Mouse (Mus musculus): ENCODE measurements around the gene Uck2. TPM values are rescaled to one million over a fixed set of nuclear protein-coding genes. Genes with fewer than 3 reads are reported as not detected.

Uck2 gene
- polyA plus RNA-seq, 1 experiment from 2014 or later = 52.5 TPM

- H3K4me2 ChIP-seq = peak overlapping the region; percentile 58; the same call in 1 of the 2 replicates
- ATAC-seq (ENCODE audit: low FRiP score, low read depth) = peak; percentile 9; the same call in 1 of the 2 replicates
- WGBS = 35% methylated on average over 14 of the region's 14 CpGs
Measured at GRCm38 (mm10) chr1:167269350-167269811, 15.7 kb downstream of the Uck2 start.

GRCm38 (mm10) chr1:167268360-167269063 is 16.6 kb downstream of the Uck2 start:
- H3K9me3 ChIP-seq = no peaks in the 10 kb centered on the region
- no peak overlapping the region for H3K9ac ChIP-seq
- H3K4me2 ChIP-seq = no peak overlapping the region
- H3K4me1 ChIP-seq (replicated peaks) = peaks cover 37% of the 10 kb centered on the region
- ATAC-seq (ENCODE audit: low FRiP score, low read depth) = no peak
- no peaks in the 10 kb centered on the region for H3K36me3 ChIP-seq
- no peak overlapping the region for H3K4me3 ChIP-seq
- H3K27me3 ChIP-seq = no peaks in the 10 kb centered on the region
- no peak overlapping the region for H3K27ac ChIP-seq (replicated peaks)
- 93% methylated on average over 9 of the region's 9 CpGs for WGBS

More at GRCm38 (mm10) chr1:167269350-167269811, 15.7 kb downstream of the Uck2 start:
- no peak overlapping the region for H3K4me3 ChIP-seq
- H3K9me3 ChIP-seq = no peaks in the 10 kb centered on the region
- H3K27ac ChIP-seq (replicated peaks) = 0 out of 2 replicates have a peak overlapping the region, but pooled peaks have one; percentile 72
- H3K9ac ChIP-seq = no peak overlapping the region
- peaks cover 45% of the 10 kb centered on the region for H3K4me1 ChIP-seq (replicated peaks)
- H3K27me3 ChIP-seq = no peaks in the 10 kb centered on the region
- H3K36me3 ChIP-seq = no peaks in the 10 kb centered on the region

GRCm38 (mm10) chr1:167266720-167267119 is 18.4 kb downstream of the Uck2 start:
- H3K4me1 ChIP-seq (replicated peaks) = peaks cover 29% of the 10 kb centered on the region
- no peak overlapping the region for H3K9ac ChIP-seq
- WGBS = 91% methylated on average over 3 of the region's 3 CpGs

GRCm38 (mm10) chr1:167265366-167265765 is 19.8 kb downstream of the Uck2 start:
- no peak for ATAC-seq (ENCODE audit: low FRiP score, low read depth)
- Histone ChIP-seq H3K9ac (no peak overlapping the region), H3K4me2 (no peak overlapping the region), H3K27me3 (no peaks in the 10 kb centered on the region), H3K27ac (replicated peaks) (no peak overlapping the region), H3K4me1 (replicated peaks) (peaks cover 15% of the 10 kb centered on the region), H3K4me3 (no peak overlapping the region), H3K36me3 (no peaks in the 10 kb centered on the region), H3K9me3 (no peaks in the 10 kb centered on the region)
- 90% methylated on average over 4 of the region's 4 CpGs for WGBS

More at GRCm38 (mm10) chr1:167266720-167267119, 18.4 kb downstream of the Uck2 start:
- no peak overlapping the region for H3K4me3 ChIP-seq
- no peak for ATAC-seq (ENCODE audit: low FRiP score, low read depth)
- no peaks in the 10 kb centered on the region for H3K27me3 ChIP-seq
- H3K4me2 ChIP-seq = no peak overlapping the region
- H3K9me3 ChIP-seq = no peaks in the 10 kb centered on the region
- no peak overlapping the region for H3K27ac ChIP-seq (replicated peaks)
- H3K36me3 ChIP-seq = no peaks in the 10 kb centered on the region

- Histone ChIP-seq H3K4me2 (no peak overlapping the region), H3K27ac (replicated peaks) (no peak overlapping the region), H3K9me3 (no peaks in the 10 kb centered on the region)
Measured at GRCm38 (mm10) chr1:167262489-167263041, 22.6 kb downstream of the Uck2 start.

GRCm38 (mm10) chr1:167261750-167262149 is 23.4 kb downstream of the Uck2 start:
- ATAC-seq (ENCODE audit: low FRiP score, low read depth) = no peak
- Histone ChIP-seq H3K9ac (no peak overlapping the region), H3K4me2 (no peak overlapping the region), H3K36me3 (no peaks in the 10 kb centered on the region), H3K4me3 (no peak overlapping the region), H3K27me3 (no peaks in the 10 kb centered on the region), H3K9me3 (no peaks in the 10 kb centered on the region), H3K4me1 (replicated peaks) (peaks cover 5% of the 10 kb centered on the region; the same call in 1 of the 2 replicates), H3K27ac (replicated peaks) (no peak overlapping the region)
- 94% methylated on average over 11 of the region's 11 CpGs for WGBS

More at GRCm38 (mm10) chr1:167262489-167263041, 22.6 kb downstream of the Uck2 start:
- H3K9ac ChIP-seq = no peak overlapping the region
- 70% methylated on average over 10 of the region's 10 CpGs for WGBS
- H3K4me1 ChIP-seq (replicated peaks) = no peaks in the 10 kb centered on the region; the same call in 1 of the 2 replicates
- ATAC-seq (ENCODE audit: low FRiP score, low read depth) = no peak
- no peak overlapping the region for H3K4me3 ChIP-seq
- H3K36me3 ChIP-seq = no peaks in the 10 kb centered on the region
- no peaks in the 10 kb centered on the region for H3K27me3 ChIP-seq

- Histone ChIP-seq H3K27me3 (no peaks in the 10 kb centered on the region), H3K4me3 (no peak overlapping the region), H3K36me3 (no peaks in the 10 kb centered on the region), H3K9ac (no peak overlapping the region), H3K4me2 (no peak overlapping the region), H3K9me3 (no peaks in the 10 kb centered on the region), H3K4me1 (replicated peaks) (peaks cover 6% of the 10 kb centered on the region; the same call in 1 of the 2 replicates), H3K27ac (replicated peaks) (no peak overlapping the region)
- ATAC-seq (ENCODE audit: low FRiP score, low read depth) = no peak
- WGBS = 60% methylated on average over 10 of the region's 10 CpGs
Measured at GRCm38 (mm10) chr1:167259702-167260101, 25.4 kb downstream of the Uck2 start.

- Histone ChIP-seq H3K4me1 (replicated peaks) (peaks cover 9% of the 10 kb centered on the region; the same call in 1 of the 2 replicates), H3K27me3 (no peaks in the 10 kb centered on the region), H3K36me3 (no peaks in the 10 kb centered on the region), H3K27ac (replicated peaks) (no peak overlapping the region), H3K4me2 (no peak overlapping the region), H3K9me3 (no peaks in the 10 kb centered on the region), H3K4me3 (no peak overlapping the region), H3K9ac (no peak overlapping the region)
- WGBS = 53% methylated on average over 15 of the region's 15 CpGs
- no peak for ATAC-seq (ENCODE audit: low FRiP score, low read depth)
Measured at GRCm38 (mm10) chr1:167256724-167257302, 28.3 kb downstream of the Uck2 start.

GRCm38 (mm10) chr1:167253579-167253978 is 31.5 kb downstream of the Uck2 start:
- WGBS = 93% methylated on average over 12 of the region's 12 CpGs

GRCm38 (mm10) chr1:167249881-167250280 is 35.2 kb downstream of the Uck2 start:
- no peaks in the 10 kb centered on the region for H3K36me3 ChIP-seq
- ATAC-seq (ENCODE audit: low FRiP score, low read depth) = no peak
- H3K9me3 ChIP-seq = no peaks in the 10 kb centered on the region
- H3K9ac ChIP-seq = no peak overlapping the region
- no peak overlapping the region for H3K4me2 ChIP-seq
- peaks cover 26% of the 10 kb centered on the region for H3K4me1 ChIP-seq (replicated peaks)
- no peak overlapping the region for H3K4me3 ChIP-seq
- H3K27ac ChIP-seq (replicated peaks) = no peak overlapping the region
- WGBS = 93% methylated on average over 8 of the region's 8 CpGs
- H3K27me3 ChIP-seq = no peaks in the 10 kb centered on the region

More at GRCm38 (mm10) chr1:167253579-167253978, 31.5 kb downstream of the Uck2 start:
- H3K9ac ChIP-seq = no peak overlapping the region
- no peak for ATAC-seq (ENCODE audit: low FRiP score, low read depth)
- no peak overlapping the region for H3K4me2 ChIP-seq
- no peaks in the 10 kb centered on the region for H3K9me3 ChIP-seq
- H3K27ac ChIP-seq (replicated peaks) = no peak overlapping the region
- H3K27me3 ChIP-seq = no peaks in the 10 kb centered on the region
- no peaks in the 10 kb centered on the region for H3K36me3 ChIP-seq
- 0 out of 2 replicates have a peak, but pooled peaks cover 16% of the 10 kb centered on the region for H3K4me1 ChIP-seq (replicated peaks)
- H3K4me3 ChIP-seq = no peak overlapping the region

- no peak for ATAC-seq (ENCODE audit: low FRiP score, low read depth)
- Histone ChIP-seq H3K4me3 (no peak overlapping the region), H3K27ac (replicated peaks) (no peak overlapping the region), H3K4me1 (replicated peaks) (peaks cover 24% of the 10 kb centered on the region), H3K9me3 (no peaks in the 10 kb centered on the region), H3K36me3 (no peaks in the 10 kb centered on the region), H3K9ac (no peak overlapping the region), H3K27me3 (no peaks in the 10 kb centered on the region), H3K4me2 (no peak overlapping the region)
- 85% methylated on average over 19 of the region's 19 CpGs for WGBS
Measured at GRCm38 (mm10) chr1:167249252-167249651, 35.9 kb downstream of the Uck2 start.

- ATAC-seq (ENCODE audit: low FRiP score, low read depth) = no peak
- WGBS = 64% methylated on average over 9 of the region's 9 CpGs
- H3K36me3 ChIP-seq = no peaks in the 10 kb centered on the region
- no peak overlapping the region for H3K4me2 ChIP-seq
- H3K4me1 ChIP-seq (replicated peaks) = peaks cover 24% of the 10 kb centered on the region
- H3K9ac ChIP-seq = no peak overlapping the region
- no peaks in the 10 kb centered on the region for H3K27me3 ChIP-seq
- no peak overlapping the region for H3K27ac ChIP-seq (replicated peaks)
- no peaks in the 10 kb centered on the region for H3K9me3 ChIP-seq
- no peak overlapping the region for H3K4me3 ChIP-seq
Measured at GRCm38 (mm10) chr1:167247886-167248285, 37.2 kb downstream of the Uck2 start.
